Mouse (Mus musculus) forebrain, embryonic 13.5 days (tissue): Measurements from ENCODE around the gene Gm20458. TPM values are rescaled to one million over a fixed set of nuclear protein-coding genes. Genes with fewer than 3 reads are reported as not detected.

Experiments
- ATAC-seq: fragments of 200-750 bp; cut with Nextera tagmentation; 2 replicates; pipeline ENCODE4 v1.8.0; 2017
- H3K27ac ChIP-seq: fragments of 300-500 bp; sonication (generic); 2 replicates; pipeline ENCODE4 v1.5.1; 2015; ENCODE audit warnings: inconsistent platforms, mild to moderate bottlenecking, moderate library complexity
- H3K27me3 ChIP-seq: fragments of 300-500 bp; sonication (generic); 2 replicates; pipeline ENCODE4 v1.6.1; 2015; ENCODE audit warnings: mild to moderate bottlenecking, inconsistent platforms
- H3K36me3 ChIP-seq: fragments of 300-500 bp; sonication (generic); 2 replicates; pipeline ENCODE4 v1.6.1; 2015; ENCODE audit warnings: mild to moderate bottlenecking, inconsistent platforms; ENCODE audit not compliant: poor library complexity, severe bottlenecking
- H3K4me1 ChIP-seq: fragments of 300-500 bp; sonication (generic); 2 replicates; pipeline ENCODE4 v1.6.1; 2015; ENCODE audit warnings: inconsistent platforms
- H3K4me2 ChIP-seq: fragments of 300-500 bp; sonication (generic); 2 replicates; pipeline ENCODE4 v1.6.1; 2015; ENCODE audit warnings: inconsistent platforms, mild to moderate bottlenecking, moderate library complexity
- H3K4me3 ChIP-seq: fragments of 300-500 bp; sonication (generic); 2 replicates; pipeline ENCODE4 v1.5.1; 2015; ENCODE audit warnings: mild to moderate bottlenecking, inconsistent platforms
- H3K9ac ChIP-seq: fragments of 300-500 bp; sonication (generic); 2 replicates; pipeline ENCODE4 v1.6.1; 2015; ENCODE audit warnings: mild to moderate bottlenecking, inconsistent platforms
- H3K9me3 ChIP-seq: fragments of 300-500 bp; sonication (generic); replicated peaks from 2 replicates; pipeline ENCODE4 v1.6.1; 2016; ENCODE audit warnings: inconsistent platforms
- WGBS: fragments of 180-500 bp; shearing (Covaris S2); methylation state at CpG from one replicate; pipeline ENCODE4 v1.1.7; 2015; 5-methylcytosine and 5-hydroxymethylcytosine counted together
- polyA plus RNA-seq: library from polyadenylated mRNA; unstranded; fragments of >200 nt; fragmentation: Nextera tagmentation; extraction: Ambion mirVana; gene quantifications from 2 replicates; pipeline ENCODE4 v1.2.1, GENCODE M21; 2015

Gm20458 gene
- polyA plus RNA-seq, 1 experiment from 2014 or later = 3.6 TPM

DNA sequence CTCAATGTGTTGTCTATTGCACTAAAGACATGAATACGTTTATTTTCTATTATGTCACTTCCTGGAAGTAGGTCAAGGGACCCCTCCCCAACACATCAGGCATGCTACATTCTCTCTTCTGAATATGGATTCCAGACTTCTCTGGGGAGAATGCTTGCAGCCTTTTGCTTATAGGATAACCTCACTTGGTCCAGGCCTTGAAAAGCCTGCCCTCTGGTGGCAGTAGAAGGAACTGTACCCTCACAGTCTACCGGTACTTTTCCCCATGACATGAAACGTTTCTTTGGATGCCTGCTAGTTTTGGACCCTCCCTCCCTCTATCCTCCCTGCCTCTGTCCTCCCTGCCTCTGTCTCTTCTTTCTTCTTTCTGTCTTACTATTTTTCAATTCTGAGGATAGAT is 70.4 kb downstream of the Gm20458 start:
- Histone ChIP-seq H3K4me2 (no peak overlapping the region), H3K9ac (no peak overlapping the region), H3K4me3 (no peak overlapping the region), H3K4me1 (no peaks in the 10 kb centered on the region), H3K36me3 (no peaks in the 10 kb centered on the region), H3K27me3 (no peaks in the 10 kb centered on the region), H3K27ac (no peak overlapping the region), H3K9me3 (peaks cover 7% of the 10 kb centered on the region; the same call in 1 of the 2 replicates)
- WGBS = 5% methylated on average over 3 of the region's 3 CpGs
- no peak for ATAC-seq

DNA sequence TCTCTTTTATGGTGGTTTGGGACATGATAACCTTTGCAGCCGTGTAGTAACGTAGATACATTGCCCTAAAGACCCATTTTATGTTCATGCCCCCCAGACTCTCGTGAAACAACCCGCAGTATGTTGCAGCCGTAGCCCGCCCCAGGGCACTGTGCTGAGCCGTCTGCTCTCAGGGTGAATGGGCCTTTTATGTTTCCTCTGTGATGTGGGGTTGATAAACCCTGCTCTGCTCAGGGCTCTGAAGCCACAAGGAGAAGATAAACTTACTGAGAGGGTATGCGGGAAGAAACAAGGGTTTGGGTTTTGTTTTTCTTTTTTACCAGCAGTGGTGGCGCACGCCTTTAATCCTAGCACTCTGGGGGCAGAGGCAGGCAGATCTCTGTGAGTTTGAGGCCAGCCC is 73.5 kb downstream of the Gm20458 start:
- Histone ChIP-seq H3K36me3 (no peaks in the 10 kb centered on the region), H3K27me3 (no peaks in the 10 kb centered on the region), H3K27ac (no peak overlapping the region), H3K4me2 (no peak overlapping the region), H3K4me3 (no peak overlapping the region), H3K4me1 (no peaks in the 10 kb centered on the region), H3K9me3 (no peaks in the 10 kb centered on the region), H3K9ac (no peak overlapping the region)
- ATAC-seq = no peak
- 84% methylated on average over 10 of the region's 10 CpGs for WGBS

DNA sequence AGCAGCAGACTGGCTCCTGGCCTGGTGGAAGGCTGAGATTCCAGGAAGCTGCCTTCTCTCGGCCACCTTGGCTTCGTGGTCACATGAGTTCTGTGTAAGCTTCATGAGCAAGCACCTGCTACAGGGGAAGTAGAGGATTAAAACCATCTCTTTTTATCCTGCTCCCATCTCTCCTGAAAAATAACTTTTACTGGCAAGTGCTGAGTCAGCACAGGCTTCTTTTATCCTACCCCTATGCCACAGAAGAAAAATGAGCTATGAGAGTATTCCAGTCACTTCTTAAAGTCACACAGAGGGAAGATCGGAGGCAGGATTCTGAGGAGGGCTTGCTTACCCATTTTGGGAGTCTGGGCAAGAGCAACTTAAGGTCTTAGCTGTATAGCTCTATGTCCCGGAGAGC is 76.2 kb downstream of the Gm20458 start:
- WGBS = 82% methylated on average over 4 of the region's 4 CpGs
- H3K9ac ChIP-seq = no peak overlapping the region
- H3K4me3 ChIP-seq = no peak overlapping the region
- H3K27ac ChIP-seq = no peak overlapping the region
- H3K36me3 ChIP-seq = no peaks in the 10 kb centered on the region
- no peaks in the 10 kb centered on the region for H3K27me3 ChIP-seq
- ATAC-seq = no peak
- no peak overlapping the region for H3K4me2 ChIP-seq
- H3K4me1 ChIP-seq = no peaks in the 10 kb centered on the region
- H3K9me3 ChIP-seq = no peaks in the 10 kb centered on the region

Other genes with a start within 250 kb of the Gm20458 start
- not detected in 2 replicates for gene Wfdc15b, start 239.3 kb upstream of the Gm20458 start, polyA plus RNA-seq
- gene Svs2, start 222.5 kb upstream of the Gm20458 start, polyA plus RNA-seq = not detected in 2 replicates
- not detected in 2 replicates for gene Svs3b, start 204.3 kb upstream of the Gm20458 start, polyA plus RNA-seq
- not detected in 2 replicates for gene Svs4, start 182.5 kb upstream of the Gm20458 start, polyA plus RNA-seq
- not detected in 2 replicates for gene Svs3a, start 171.7 kb upstream of the Gm20458 start, polyA plus RNA-seq
- not detected in 2 replicates for gene Svs6, start 144.2 kb upstream of the Gm20458 start, polyA plus RNA-seq
- gene Svs5, start 128.2 kb upstream of the Gm20458 start, polyA plus RNA-seq = not detected in 2 replicates
- gene Slpi, start 71.9 kb upstream of the Gm20458 start, polyA plus RNA-seq = not detected in 2 replicates
- gene Rbpjl, start 57.8 kb upstream of the Gm20458 start, polyA plus RNA-seq = not detected in 2 replicates
- gene Matn4, start 55.8 kb upstream of the Gm20458 start, polyA plus RNA-seq = 0.15 and 0.45 TPM in 2 replicates
- 7.9 and 8.6 TPM in 2 replicates for gene Sdc4, start 17.1 kb upstream of the Gm20458 start, polyA plus RNA-seq
- gene Sys1, start 4.0 kb upstream of the Gm20458 start, polyA plus RNA-seq = 71.8 and 72.4 TPM in 2 replicates
- gene Trp53tg5, start 12.8 kb downstream of the Gm20458 start, polyA plus RNA-seq = not detected in 2 replicates
- gene Dbndd2, start 25.1 kb downstream of the Gm20458 start, polyA plus RNA-seq = 6.3 and 7.3 TPM in 2 replicates
- gene Pigt, start 36.6 kb downstream of the Gm20458 start, polyA plus RNA-seq = 47.2 and 52.2 TPM in 2 replicates
- 15.4 and 21.2 TPM in 2 replicates for gene Wfdc2, start 101.4 kb downstream of the Gm20458 start, polyA plus RNA-seq
- gene Spint3, start 112.5 kb downstream of the Gm20458 start, polyA plus RNA-seq = not detected in 2 replicates
- not detected in 2 replicates for gene Wfdc6a, start 124.5 kb downstream of the Gm20458 start, polyA plus RNA-seq
- gene Eppin, start 132.6 kb downstream of the Gm20458 start, polyA plus RNA-seq = not detected in 2 replicates
- gene Wfdc6b, start 152.6 kb downstream of the Gm20458 start, polyA plus RNA-seq = not detected in 2 replicates
- not detected in 2 replicates for gene Wfdc8, start 152.7 kb downstream of the Gm20458 start, polyA plus RNA-seq
- not detected in 2 replicates for gene Wfdc16, start 177.8 kb downstream of the Gm20458 start, polyA plus RNA-seq
- gene Wfdc10, start 195.1 kb downstream of the Gm20458 start, polyA plus RNA-seq = not detected in 2 replicates
- gene Wfdc9, start 195.6 kb downstream of the Gm20458 start, polyA plus RNA-seq = not detected in 2 replicates
- gene Wfdc11, start 213.1 kb downstream of the Gm20458 start, polyA plus RNA-seq = not detected in 2 replicates
- not detected in 2 replicates for gene Wfdc13, start 224.1 kb downstream of the Gm20458 start, polyA plus RNA-seq
- gene Spint4, start 237.5 kb downstream of the Gm20458 start, polyA plus RNA-seq = not detected in 2 replicates